Mouse (Mus musculus): ENCODE measurements around the gene Fgfr2.
"Not testable (repeated sequence)": the region's sequence is repeated elsewhere in the genome, so short reads cannot be mapped to it uniquely, and the experiment has no call there.

Gene Fgfr2

GRCm38 (mm10) chr7:131184339-131184738, 1938.8 kb downstream of the Fgfr2 start:
- DNase-seq = peak in 1 of 2 experiments; percentile 7

- DNase-seq = peak; percentile 27 to 58
These were observed 1940.5 kb downstream of the Fgfr2 start for GRCm38 (mm10) chr7:131182685-131183084.

GRCm38 (mm10) chr7:131174121-131174520, 1949.0 kb downstream of the Fgfr2 start, which contains the start of gene 5430419D17Rik:
Gene 5430419D17Rik (plus strand): TSS chr7:131174402.
- peak; percentile 15 to 43 for DNase-seq

- no peak for DNase-seq
These were observed 1954.1 kb downstream of the Fgfr2 start for GRCm38 (mm10) chr7:131169099-131169498.

- no peak for DNase-seq
These were observed 1955.4 kb downstream of the Fgfr2 start for GRCm38 (mm10) chr7:131167771-131168170.

GRCm38 (mm10) chr7:131162251-131162650, 1960.9 kb downstream of the Fgfr2 start:
- no peak for DNase-seq

- no peak for DNase-seq
These were observed 1970.1 kb downstream of the Fgfr2 start for GRCm38 (mm10) chr7:131153044-131153443.

GRCm38 (mm10) chr7:131150179-131150578, 1973.0 kb downstream of the Fgfr2 start:
- no peak for DNase-seq

GRCm38 (mm10) chr7:131146214-131146613, 1976.9 kb downstream of the Fgfr2 start, which contains the start of gene 4933402N03Rik:
Gene 4933402N03Rik (minus strand): TSS chr7:131146314.
- no peak for DNase-seq

GRCm38 (mm10) chr7:131133181-131133580, 1990.0 kb downstream of the Fgfr2 start:
- DNase-seq = no peak

- DNase-seq = no peak
These were observed 1993.1 kb downstream of the Fgfr2 start for GRCm38 (mm10) chr7:131130021-131130420.

- no peak for DNase-seq
These were observed 2000.8 kb downstream of the Fgfr2 start for GRCm38 (mm10) chr7:131122210-131122807.

- peak; percentile 58 to 71 for DNase-seq
These were observed 2008.7 kb downstream of the Fgfr2 start for GRCm38 (mm10) chr7:131114434-131114833.

- DNase-seq = peak; percentile 57 to 72
These were observed 2009.5 kb downstream of the Fgfr2 start for GRCm38 (mm10) chr7:131113676-131114075.

- DNase-seq = peak; percentile 71 to 87
These were observed 2010.7 kb downstream of the Fgfr2 start for GRCm38 (mm10) chr7:131112486-131112885.

GRCm38 (mm10) chr7:131082403-131082802, 2040.7 kb downstream of the Fgfr2 start:
- not testable (repeated sequence) for DNase-seq

GRCm38 (mm10) chr7:131075956-131076355, 2047.2 kb downstream of the Fgfr2 start:
- peak in 1 of 2 experiments; percentile 48 for DNase-seq

GRCm38 (mm10) chr7:131074098-131074497, 2049.1 kb downstream of the Fgfr2 start:
- DNase-seq = not testable (repeated sequence)

GRCm38 (mm10) chr7:131073476-131073875, 2049.7 kb downstream of the Fgfr2 start:
- DNase-seq = not testable (repeated sequence)

- DNase-seq = peak; percentile 16 to 44
These were observed 2055.0 kb downstream of the Fgfr2 start for GRCm38 (mm10) chr7:131068191-131068590.

GRCm38 (mm10) chr7:131062541-131062940, 2060.6 kb downstream of the Fgfr2 start:
- DNase-seq = peak in 1 of 2 experiments; percentile 24

- peak in 1 of 2 experiments; percentile 24 for DNase-seq
These were observed 2063.3 kb downstream of the Fgfr2 start for GRCm38 (mm10) chr7:131059808-131060207.

- not testable (repeated sequence) for DNase-seq
These were observed 2065.2 kb downstream of the Fgfr2 start for GRCm38 (mm10) chr7:131057918-131058317.

GRCm38 (mm10) chr7:131054808-131055370, 2068.3 kb downstream of the Fgfr2 start:
- DNase-seq = peak in 1 of 2 experiments; percentile 35
